Mouse (Mus musculus) forebrain, embryonic 10.5 days (tissue): ENCODE measurements around the gene Vav2. TPM values are rescaled to one million over a fixed set of nuclear protein-coding genes. Genes with fewer than 3 reads are reported as not detected.

Experiments used
- DNase-seq: peaks from one replicate; pipeline ENCODE4 v3.0.0-alpha.2; 2017; ENCODE audit warnings: low spot score; ENCODE audit errors: extremely low spot score
- H3K27ac ChIP-seq: fragments of 300-500 bp; sonication (generic); 2 replicates; pipeline ENCODE4 v1.5.1; 2016; ENCODE audit warnings: mild to moderate bottlenecking
- H3K27me3 ChIP-seq: fragments of 300-500 bp; sonication (generic); 2 replicates; pipeline ENCODE4 v1.6.1; 2016; ENCODE audit warnings: mild to moderate bottlenecking; ENCODE audit not compliant: poor library complexity, severe bottlenecking
- H3K36me3 ChIP-seq: fragments of 300-500 bp; sonication (generic); replicated peaks from 2 replicates; pipeline ENCODE4 v1.6.1; 2016; ENCODE audit warnings: mild to moderate bottlenecking, moderate library complexity
- H3K4me1 ChIP-seq: fragments of 300-500 bp; sonication (generic); 2 replicates; pipeline ENCODE4 v1.6.1; 2016
- H3K4me3 ChIP-seq: fragments of 300-500 bp; sonication (generic); 2 replicates; pipeline ENCODE4 v1.5.1; 2016; ENCODE audit warnings: mild to moderate bottlenecking, moderate library complexity
- H3K9me3 ChIP-seq: fragments of 300-500 bp; sonication (generic); 2 replicates; pipeline ENCODE4 v1.6.1; 2016; ENCODE audit warnings: mild to moderate bottlenecking, moderate library complexity
- WGBS: fragments of 180-500 bp; shearing (Covaris S2); methylation state at CpG from one replicate; pipeline ENCODE4 v1.1.7; 2016; 5-methylcytosine and 5-hydroxymethylcytosine counted together
- polyA plus RNA-seq: library from polyadenylated mRNA; unstranded; fragments of >200 nt; fragmentation: Nextera tagmentation; extraction: Ambion mirVana; gene quantifications from 2 replicates; pipeline ENCODE4 v1.2.1, GENCODE M21; 2016

Gene Vav2
- polyA plus RNA-seq, 1 experiment from 2014 or later = 11.5 TPM

GRCm38 (mm10) chr2:27430621-27431020 lies 3.8 kb upstream of the Vav2 start:
- peaks cover 4% of the 10 kb centered on the region; the same call in 1 of the 2 replicates for H3K27me3 ChIP-seq
- H3K36me3 ChIP-seq = no peaks in the 10 kb centered on the region
- no peaks in the 10 kb centered on the region for H3K9me3 ChIP-seq
- H3K4me1 ChIP-seq = peaks cover 31% of the 10 kb centered on the region
- 95% methylated on average over 7 of the region's 7 CpGs for WGBS
- H3K27ac ChIP-seq = no peak overlapping the region
- H3K4me3 ChIP-seq = no peak overlapping the region
- DNase-seq = no peak

GRCm38 (mm10) chr2:27428071-27428470 lies 1.2 kb upstream of the Vav2 start:
- Histone ChIP-seq H3K4me3 (peak overlapping the region; percentile 76), H3K27me3 (peaks cover 4% of the 10 kb centered on the region; the same call in 1 of the 2 replicates), H3K36me3 (0 out of 2 replicates have a peak, but pooled peaks cover 6% of the 10 kb centered on the region), H3K4me1 (peaks cover 49% of the 10 kb centered on the region), H3K9me3 (no peaks in the 10 kb centered on the region), H3K27ac (peak overlapping the region; percentile 98)
- DNase-seq = peak; percentile 90
- 0% methylated on average over 4 of the region's 4 CpGs for WGBS

GRCm38 (mm10) chr2:27426406-27426854 lies 403 bp downstream of the Vav2 start:
- Histone ChIP-seq H3K4me3 (peak overlapping the region; percentile 76), H3K27me3 (peaks cover 4% of the 10 kb centered on the region; the same call in 1 of the 2 replicates), H3K4me1 (peaks cover 64% of the 10 kb centered on the region), H3K9me3 (no peaks in the 10 kb centered on the region), H3K36me3 (peaks cover 21% of the 10 kb centered on the region), H3K27ac (peak overlapping the region; percentile 98)
- under 1% methylated on average over 64 of the region's 64 CpGs for WGBS
- no peak for DNase-seq

- Histone ChIP-seq H3K27ac (peak overlapping the region; percentile 98), H3K4me1 (peaks cover 68% of the 10 kb centered on the region), H3K36me3 (peaks cover 26% of the 10 kb centered on the region), H3K4me3 (peak overlapping the region; percentile 76), H3K27me3 (peaks cover 4% of the 10 kb centered on the region; the same call in 1 of the 2 replicates), H3K9me3 (no peaks in the 10 kb centered on the region)
- WGBS = under 1% methylated on average over 60 of the region's 60 CpGs
- DNase-seq = peak; percentile 61
Observed at GRCm38 (mm10) chr2:27425751-27426405, 955 bp downstream of the Vav2 start.

GRCm38 (mm10) chr2:27425161-27425611 lies 1.6 kb downstream of the Vav2 start:
- Histone ChIP-seq H3K4me3 (peak overlapping the region; percentile 76), H3K4me1 (peaks cover 71% of the 10 kb centered on the region), H3K27ac (peak overlapping the region; percentile 98), H3K9me3 (no peaks in the 10 kb centered on the region), H3K36me3 (peaks cover 31% of the 10 kb centered on the region), H3K27me3 (peaks cover 4% of the 10 kb centered on the region; the same call in 1 of the 2 replicates)
- peak; percentile 74 for DNase-seq
- WGBS = under 1% methylated on average over 20 of the region's 20 CpGs

- H3K9me3 ChIP-seq = no peaks in the 10 kb centered on the region
- no peak overlapping the region for H3K27ac ChIP-seq
- H3K4me1 ChIP-seq = peaks cover 87% of the 10 kb centered on the region
- peaks cover 4% of the 10 kb centered on the region; the same call in 1 of the 2 replicates for H3K27me3 ChIP-seq
- peak overlapping the region; percentile 76; the same call in 1 of the 2 replicates for H3K4me3 ChIP-seq
- WGBS = 85% methylated on average over 7 of the region's 7 CpGs
- DNase-seq = no peak
- peaks cover 33% of the 10 kb centered on the region for H3K36me3 ChIP-seq
Observed at GRCm38 (mm10) chr2:27423596-27423995, 3.2 kb downstream of the Vav2 start.

- Histone ChIP-seq H3K4me3 (no peak overlapping the region), H3K27me3 (no peaks in the 10 kb centered on the region), H3K9me3 (no peaks in the 10 kb centered on the region), H3K4me1 (peaks cover 92% of the 10 kb centered on the region), H3K27ac (no peak overlapping the region), H3K36me3 (peaks cover 33% of the 10 kb centered on the region)
- 75% methylated on average over 20 of the region's 20 CpGs for WGBS
- no peak for DNase-seq
Observed at GRCm38 (mm10) chr2:27421293-27422068, 5.4 kb downstream of the Vav2 start.

- WGBS = 63% methylated on average over 6 of the region's 6 CpGs
- no peak for DNase-seq
- H3K9me3 ChIP-seq = no peaks in the 10 kb centered on the region
- peaks cover 31% of the 10 kb centered on the region for H3K36me3 ChIP-seq
- no peaks in the 10 kb centered on the region for H3K27me3 ChIP-seq
- 0 out of 2 replicates have a peak overlapping the region, but pooled peaks have one; percentile 46 for H3K27ac ChIP-seq
- no peak overlapping the region for H3K4me3 ChIP-seq
- peaks cover 94% of the 10 kb centered on the region for H3K4me1 ChIP-seq
Observed at GRCm38 (mm10) chr2:27418577-27419070, 8.2 kb downstream of the Vav2 start.

- Histone ChIP-seq H3K36me3 (peaks cover 25% of the 10 kb centered on the region), H3K4me1 (peaks cover 94% of the 10 kb centered on the region), H3K27me3 (no peaks in the 10 kb centered on the region), H3K27ac (peak overlapping the region; percentile 40), H3K4me3 (no peak overlapping the region), H3K9me3 (no peaks in the 10 kb centered on the region)
- DNase-seq = no peak
- WGBS = 78% methylated on average over 5 of the region's 5 CpGs
Observed at GRCm38 (mm10) chr2:27417648-27418153, 9.1 kb downstream of the Vav2 start.

GRCm38 (mm10) chr2:27416425-27416824 lies 10.4 kb downstream of the Vav2 start:
- no peak for DNase-seq
- H3K4me1 ChIP-seq = peaks cover 95% of the 10 kb centered on the region
- no peak overlapping the region for H3K4me3 ChIP-seq
- H3K9me3 ChIP-seq = no peaks in the 10 kb centered on the region
- 59% methylated on average over 3 of the region's 3 CpGs for WGBS
- H3K27ac ChIP-seq = 0 out of 2 replicates have a peak overlapping the region, but pooled peaks have one; percentile 4
- H3K27me3 ChIP-seq = no peaks in the 10 kb centered on the region
- H3K36me3 ChIP-seq = peaks cover 13% of the 10 kb centered on the region

GRCm38 (mm10) chr2:27415060-27415783 lies 11.6 kb downstream of the Vav2 start:
- H3K4me3 ChIP-seq = peak overlapping the region; percentile 23; the same call in 1 of the 2 replicates
- peaks cover 6% of the 10 kb centered on the region; the same call in 1 of the 2 replicates for H3K36me3 ChIP-seq
- DNase-seq = no peak
- H3K9me3 ChIP-seq = no peaks in the 10 kb centered on the region
- WGBS = 72% methylated on average over 11 of the region's 11 CpGs
- H3K27ac ChIP-seq = peak overlapping the region; percentile 83
- no peaks in the 10 kb centered on the region for H3K27me3 ChIP-seq
- peaks cover 98% of the 10 kb centered on the region for H3K4me1 ChIP-seq
